Mouse (Mus musculus) MEL (cell line): ENCODE measurements around the gene Rpl29. TPM values are rescaled to one million over a fixed set of nuclear protein-coding genes. Genes with fewer than 3 reads are reported as not detected.

ENCODE experiments used
- DNase-seq: peaks from one replicate; pipeline ENCODE4 v3.0.0; 2011; ENCODE audit warnings: low read depth, low spot score
- H3K27ac ChIP-seq: 2 replicates; pipeline ENCODE4 v1.5.1; 2012; ENCODE audit warnings: low read depth, mild to moderate bottlenecking, control low read depth, low read length, moderate library complexity; ENCODE audit not compliant: control insufficient read depth
- H3K27me3 ChIP-seq, 2 experiments: fragments of 150-350 bp in 1 of 2; sonication (generic) in 1 of 2; 2 replicates each; pipeline ENCODE4 v1.6.1; 2012; ENCODE audit warnings: low read length in 2 of 2, mild to moderate bottlenecking in 2 of 2, improper control_type of control experiment in 1 of 2, moderate library complexity in 1 of 2; ENCODE audit not compliant: insufficient read depth in 2 of 2, control insufficient read depth in 1 of 2
- H3K36me3 ChIP-seq, 2 experiments: 2 replicates each; pipeline ENCODE4 v1.6.1; 2012 to 2014; ENCODE audit warnings: low read length in 2 of 2, improper control_type of control experiment in 1 of 2, inconsistent platforms in 1 of 2, mild to moderate bottlenecking in 1 of 2; ENCODE audit not compliant: insufficient read depth in 2 of 2, control insufficient read depth in 1 of 2
- H3K4me1 ChIP-seq, 2 experiments: fragments of 150-350 bp in 1 of 2; sonication (generic) in 1 of 2; 2 replicates each; pipeline ENCODE4 v1.6.1; 2012; ENCODE audit warnings: low read length in 2 of 2, improper control_type of control experiment in 1 of 2, mild to moderate bottlenecking in 1 of 2; ENCODE audit not compliant: insufficient read depth in 2 of 2, control insufficient read depth in 1 of 2
- H3K4me3 ChIP-seq, 2 experiments: fragments of 150-350 bp in 1 of 2; sonication (generic) in 1 of 2; 2 replicates each; pipeline ENCODE4 v1.5.1; 2012; ENCODE audit warnings: low read depth in 2 of 2, low read length in 2 of 2, mild to moderate bottlenecking in 2 of 2, moderate library complexity in 2 of 2, control low read depth in 1 of 2, improper control_type of control experiment in 1 of 2; ENCODE audit not compliant: control insufficient read depth in 1 of 2, insufficient read depth in 1 of 2
- H3K79me2 ChIP-seq: 2 replicates; pipeline ENCODE4 v1.6.1; 2012; ENCODE audit warnings: mild to moderate bottlenecking, low read length, moderate library complexity; ENCODE audit not compliant: control insufficient read depth, poor library complexity, insufficient read depth
- H3K9ac ChIP-seq: 2 replicates; pipeline ENCODE4 v1.6.1; 2012; ENCODE audit warnings: low read depth, mild to moderate bottlenecking, control low read depth, low read length, moderate library complexity; ENCODE audit not compliant: control insufficient read depth, poor library complexity, severe bottlenecking
- H3K9me3 ChIP-seq: fragments of 150-350 bp; sonication (generic); replicated peaks from 2 replicates; pipeline ENCODE4 v1.6.1; 2012; ENCODE audit warnings: mild to moderate bottlenecking, low read length, improper control_type of control experiment, moderate library complexity; ENCODE audit not compliant: insufficient read depth
- BHLHE40 ChIP-seq: IDR thresholded peaks from 2 replicates; pipeline ENCODE4 v1.6.1; 2012; ENCODE audit warnings: low read depth, mild to moderate bottlenecking, inconsistent platforms, low read length, improper control_type of control experiment, borderline replicate concordance
- CHD1 ChIP-seq: IDR thresholded peaks from 2 replicates; pipeline ENCODE4 v1.6.1; 2012; ENCODE audit warnings: low read depth, mild to moderate bottlenecking, inconsistent platforms, low read length, improper control_type of control experiment
- CTCF ChIP-seq, 3 experiments: IDR thresholded peaks in 2 of 3; conservative IDR thresholded peaks in 1 of 3; 2 replicates each; pipeline ENCODE4 v1.5.1; 2011 to 2012; ENCODE audit warnings: low read length in 3 of 3, low read depth in 2 of 3, mild to moderate bottlenecking in 2 of 3, improper control_type of control experiment in 1 of 3, inconsistent platforms in 1 of 3, mixed read lengths in 1 of 3, moderate library complexity in 1 of 3; ENCODE audit not compliant: control insufficient read depth in 1 of 3, insufficient read depth in 1 of 3, poor library complexity in 1 of 3, severe bottlenecking in 1 of 3
- E2F4 ChIP-seq: IDR thresholded peaks from 2 replicates; pipeline ENCODE4 v1.6.1; 2011; ENCODE audit warnings: low read depth, low read length, improper control_type of control experiment, borderline replicate concordance
- ETS1 ChIP-seq: IDR thresholded peaks from 2 replicates; pipeline ENCODE4 v1.6.1; 2012; ENCODE audit warnings: low read depth, mild to moderate bottlenecking, inconsistent platforms, low read length, improper control_type of control experiment, moderate library complexity
- GABPA ChIP-seq: IDR thresholded peaks from 2 replicates; pipeline ENCODE4 v1.6.1; 2012; ENCODE audit warnings: low read depth, mild to moderate bottlenecking, inconsistent platforms, low read length, improper control_type of control experiment, moderate library complexity
- JUND ChIP-seq: IDR thresholded peaks from 2 replicates; pipeline ENCODE4 v1.6.1; 2011; ENCODE audit warnings: low read depth, mild to moderate bottlenecking, improper control_type of control experiment, low read length
- MAFK ChIP-seq: IDR thresholded peaks from 2 replicates; pipeline ENCODE4 v1.6.1; 2011; ENCODE audit warnings: low read depth, mild to moderate bottlenecking, low read length, improper control_type of control experiment, borderline replicate concordance
- MAX ChIP-seq: IDR thresholded peaks from 2 replicates; pipeline ENCODE4 v1.6.1; 2011; ENCODE audit warnings: low read length, improper control_type of control experiment
- MAZ ChIP-seq: IDR thresholded peaks from 2 replicates; pipeline ENCODE4 v1.6.1; 2012; ENCODE audit warnings: low read depth, mild to moderate bottlenecking, inconsistent platforms, low read length, improper control_type of control experiment
- MYC ChIP-seq: IDR thresholded peaks from 2 replicates; pipeline ENCODE4 v1.6.1; 2011; ENCODE audit warnings: low read depth, mild to moderate bottlenecking, low read length, improper control_type of control experiment, moderate library complexity
- NRF1 ChIP-seq: IDR thresholded peaks from 2 replicates; pipeline ENCODE4 v1.6.1; 2014; ENCODE audit warnings: low read depth, mild to moderate bottlenecking, inconsistent platforms, low read length, improper control_type of control experiment, moderate library complexity; ENCODE audit not compliant: poor library complexity, insufficient read depth, severe bottlenecking
- POLR2AphosphoS2 ChIP-seq: IDR thresholded peaks from 2 replicates; pipeline ENCODE4 v1.6.1; 2011; ENCODE audit warnings: low read length, improper control_type of control experiment
- POLR2AphosphoS5 ChIP-seq: IDR thresholded peaks from 2 replicates; pipeline ENCODE4 v1.6.1; 2012; ENCODE audit warnings: low read depth, borderline replicate concordance, mild to moderate bottlenecking, inconsistent platforms, low read length, moderate library complexity, mixed read lengths
- SIN3A ChIP-seq: IDR thresholded peaks from 2 replicates; pipeline ENCODE4 v1.6.1; 2012; ENCODE audit warnings: low read length, improper control_type of control experiment, inconsistent platforms
- TBP ChIP-seq: IDR thresholded peaks from 2 replicates; pipeline ENCODE4 v1.8.0; 2011; ENCODE audit warnings: low read depth, low read length, improper control_type of control experiment
- TCF12 ChIP-seq: IDR thresholded peaks from 2 replicates; pipeline ENCODE4 v1.6.1; 2014; ENCODE audit warnings: low read depth, mild to moderate bottlenecking, inconsistent platforms, low read length, improper control_type of control experiment, moderate library complexity
- USF1 ChIP-seq: IDR thresholded peaks from 2 replicates; pipeline ENCODE4 v1.6.1; 2014; ENCODE audit warnings: low read depth, mild to moderate bottlenecking, inconsistent platforms, low read length, improper control_type of control experiment, moderate library complexity
- USF2 ChIP-seq, 2 experiments: IDR thresholded peaks; 2 replicates each; pipeline ENCODE4 v1.6.1; 2011 to 2012; ENCODE audit warnings: improper control_type of control experiment in 2 of 2, low read length in 2 of 2, borderline replicate concordance in 1 of 2, inconsistent platforms in 1 of 2, low read depth in 1 of 2, mild to moderate bottlenecking in 1 of 2; ENCODE audit not compliant: insufficient read depth in 1 of 2
- ZC3H11A ChIP-seq: IDR thresholded peaks from 2 replicates; pipeline ENCODE4 v1.6.1; 2012; ENCODE audit warnings: low read depth, mild to moderate bottlenecking, inconsistent platforms, low read length, improper control_type of control experiment
- ZNF384 ChIP-seq: IDR thresholded peaks from 2 replicates; pipeline ENCODE4 v1.6.1; 2012; ENCODE audit warnings: low read depth, mild to moderate bottlenecking, inconsistent platforms, low read length, improper control_type of control experiment
- polyA plus RNA-seq, 2 experiments: library from polyadenylated mRNA; stranded (reverse) in 1 of 2; unstranded in 1 of 2; fragments of >175 nt in 1 of 2; fragments of >200 nt in 1 of 2; gene quantifications; 2 replicates each; pipeline versions ENCODE4 v1.2.1 to v1.2.4; 2012; ENCODE audit warnings: low replicate concordance in 2 of 2, low read depth in 1 of 2; ENCODE audit not compliant: insufficient read length in 2 of 2, insufficient read depth in 1 of 2, missing spikeins in 1 of 2
- total RNA-seq: library from RNA; depleted of rRNA; stranded (reverse); fragments of 300-350 nt; gene quantifications from 2 replicates; pipeline ENCODE4 v1.2.3, GENCODE M21; 2012

Rpl29 gene
- total and polyA plus RNA-seq, 3 experiments: 60.8 to 761 TPM; not detected in 1

DNA sequence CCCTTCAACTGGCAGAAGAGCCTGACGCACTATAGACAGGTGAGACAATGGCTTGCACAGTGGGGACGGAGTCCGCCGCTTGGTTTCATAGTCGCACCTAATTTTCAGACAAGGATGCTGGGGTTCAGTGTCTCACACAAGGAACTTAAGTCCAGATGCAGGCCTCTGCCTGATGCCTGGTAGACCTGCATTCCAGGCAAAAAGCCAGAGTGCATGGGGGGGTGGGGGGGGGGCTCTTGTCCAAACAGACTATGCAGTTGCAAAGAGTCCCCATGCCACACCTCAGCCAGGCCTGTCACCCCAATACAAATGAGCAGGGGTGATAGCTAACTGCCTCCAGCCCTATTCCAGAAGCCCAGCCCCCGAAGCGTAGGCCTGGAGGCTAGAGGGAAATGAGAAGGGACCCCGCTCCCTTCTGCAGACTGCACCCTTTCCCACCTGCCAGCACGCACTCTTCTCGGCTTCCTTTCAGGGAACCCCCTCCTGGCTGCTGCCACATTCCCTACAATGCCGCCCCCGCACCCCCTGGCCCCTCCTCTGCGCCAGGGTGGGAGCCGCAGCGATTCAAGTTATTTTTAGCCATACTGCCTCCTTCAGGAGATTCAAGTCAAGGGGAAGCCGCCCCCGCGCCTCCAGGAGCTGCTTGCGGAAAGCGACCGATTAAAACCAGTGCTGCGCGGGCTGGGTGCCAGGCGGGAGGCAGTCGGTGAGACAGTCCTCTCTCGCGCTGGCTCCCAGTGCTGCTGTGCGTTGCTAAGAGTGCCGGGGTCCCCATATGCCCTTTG is 11.2 kb upstream of the Rpl29 start (continued):
- TF ChIP-seq USF1 (no peak), MAX (no peak), MAZ (0 out of 2 replicates have a peak, but pooled peaks have one; percentile 49), ETS1 (peak; percentile 27; the same call in 1 of the 2 replicates), NRF1 (no peak), MYC (no peak), BHLHE40 (no peak), USF2 (IDR thresholded peaks at IDR 0.05; ENCODE audit: borderline replicate concordance in 1 of 2, insufficient read depth in 1 of 2, low read depth in 1 of 2, low read length in 2 of 2) (no peak), JUND (no peak), POLR2AphosphoS2 (no peak), POLR2AphosphoS5 (no peak), TCF12 (no peak), E2F4 (no peak), ZC3H11A (no peak), TBP (no peak), GABPA (no peak), ZNF384 (no peak), MAFK (no peak), CTCF (IDR thresholded peaks at IDR 0.05 in 2 of 3, conservative IDR thresholded peaks at IDR 0.05 in 1 of 3; ENCODE audit: control insufficient read depth in 1 of 3, insufficient read depth in 1 of 3, low read depth in 2 of 3, low read length in 3 of 3, poor library complexity in 1 of 3, severe bottlenecking in 1 of 3) (peak in 2 of 3 experiments; percentile 38 to 41; a peak in 4 of 6 replicates), SIN3A (no peak)

DNA sequence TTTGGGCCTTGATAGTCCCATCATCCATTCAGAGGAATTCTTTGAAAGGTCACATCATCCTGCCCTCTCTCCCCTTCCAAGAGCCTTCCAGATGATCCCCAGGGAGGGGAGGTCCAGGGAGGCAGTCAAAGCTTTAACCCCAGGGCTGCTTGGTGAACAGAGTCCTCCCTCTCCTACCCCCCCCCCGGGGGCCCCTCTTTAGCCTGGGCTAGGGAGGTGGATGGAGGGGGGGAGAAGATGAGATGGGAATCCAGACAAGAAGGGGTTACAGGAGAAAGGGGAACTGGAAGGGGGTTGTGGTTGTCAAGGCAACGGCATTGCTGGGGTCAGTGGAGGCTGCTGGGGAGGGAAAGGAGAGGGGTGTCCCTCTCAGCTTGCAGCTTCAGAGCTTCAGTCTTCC is 8.6 kb upstream of the Rpl29 start:
- Histone ChIP-seq H3K4me1 (peaks cover 0 to 23% of the 10 kb centered on the region in 2 experiments; a peak in 2 of 4 replicates), H3K36me3 (peaks cover 0 to 2% of the 10 kb centered on the region in 2 experiments; a peak in 2 of 4 replicates), H3K27me3 (no peaks in the 10 kb centered on the region), H3K4me3 (no peak overlapping the region), H3K27ac (no peak overlapping the region), H3K9me3 (no peaks in the 10 kb centered on the region), H3K79me2 (no peaks in the 10 kb centered on the region), H3K9ac (no peak overlapping the region)
- no peak for TF ChIP-seq POLR2AphosphoS2
- TF ChIP-seq MAZ: 0 out of 2 replicates have a peak, but pooled peaks have one; percentile 43
- no peak for TF ChIP-seq CHD1
- DNase-seq: peak; percentile 55
